Mouse (Mus musculus): ENCODE data around the gene Gm17662.
A peak's percentile ranks its signal among the peaks of the same experiment; 100 is the strongest.

The Gm17662 gene

GRCm38 (mm10) chr4:104888499-104889262, 31.6 kb downstream of the Gm17662 start:
- DNase-seq (ENCODE audit: low spot score) = no peak

GRCm38 (mm10) chr4:104891708-104892107, 34.6 kb downstream of the Gm17662 start:
- DNase-seq (ENCODE audit: low spot score) = no peak

GRCm38 (mm10) chr4:104893588-104893987, 36.5 kb downstream of the Gm17662 start:
- DNase-seq (ENCODE audit: low spot score) = no peak

GRCm38 (mm10) chr4:104894004-104894734, 37.0 kb downstream of the Gm17662 start:
- DNase-seq (ENCODE audit: low spot score) = peak; percentile 46

- no peak for DNase-seq (ENCODE audit: low spot score)
Observed at GRCm38 (mm10) chr4:104902836-104903235, 45.7 kb downstream of the Gm17662 start.

- DNase-seq (ENCODE audit: low spot score) = no peak
Observed at GRCm38 (mm10) chr4:104905049-104905448, 47.9 kb downstream of the Gm17662 start.
